Mouse (Mus musculus) spleen, adult 18-20 months (tissue): ENCODE measurements at regions not wholly inside any gene's neighbourhood (a gene's known extent, or its start where the extent isn't known, plus 50 kb on each side); places are given as distances from the start of the nearest gene placed in this dataset.
"Not testable (repeated sequence)": the region's sequence is repeated elsewhere in the genome, so short reads cannot be mapped to it uniquely, and the experiment has no call there.

Source experiments
- DNase-seq, 2 experiments: peaks; one replicate each; pipeline ENCODE4 v3.0.0; 2022; ENCODE audit warnings: mixed read lengths in 2 of 2

- DNase-seq: no peak
These were observed 60.2 kb upstream of the Pim1 start for GRCm38 (mm10) chr17:29430401-29430800.

DNA sequence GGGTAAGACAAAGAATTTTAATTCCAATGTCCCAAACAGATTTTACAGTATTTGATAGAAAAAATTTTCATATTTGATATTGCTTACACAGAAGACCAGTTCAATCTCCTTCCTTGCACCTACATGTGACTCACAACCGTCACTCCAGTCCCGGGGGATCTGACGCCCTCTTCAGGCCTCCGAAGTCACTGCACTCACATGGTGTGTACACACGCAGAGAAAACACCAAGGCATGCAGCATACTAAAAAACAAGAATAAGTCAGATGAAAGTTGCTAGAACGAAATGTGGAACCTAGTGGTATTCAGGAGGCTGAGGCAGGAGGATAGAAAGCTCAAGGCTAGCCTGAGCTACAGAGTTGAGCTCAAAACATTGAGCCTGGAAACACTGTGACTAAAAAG, 59.7 kb upstream of the Pim1 start:
- DNase-seq: no peak

GRCm38 (mm10) chr17:29431553-29432297, 58.8 kb upstream of the Pim1 start:
- DNase-seq: peak in 1 of 2 experiments; percentile 30

DNA sequence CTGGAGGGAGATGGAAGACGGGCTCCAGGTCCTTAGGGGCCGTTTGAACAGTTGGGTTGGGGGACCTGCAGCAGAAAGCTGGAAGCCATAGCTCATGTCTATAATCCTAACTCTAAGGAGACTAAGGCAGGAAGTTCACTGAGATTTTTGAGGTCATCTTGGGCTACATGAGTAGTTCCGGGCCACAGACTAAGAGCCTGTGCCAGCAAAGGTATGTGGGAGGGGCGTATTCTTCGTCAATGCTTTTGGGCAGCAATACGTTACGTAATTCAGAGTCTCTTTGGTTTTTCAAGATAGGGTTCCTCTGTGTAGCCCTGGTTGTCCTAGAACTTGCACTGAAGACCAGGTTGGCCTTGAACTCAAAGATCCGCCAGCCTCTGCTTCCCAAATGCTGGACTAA, 57.9 kb upstream of the Pim1 start:
- no peak for DNase-seq

DNA sequence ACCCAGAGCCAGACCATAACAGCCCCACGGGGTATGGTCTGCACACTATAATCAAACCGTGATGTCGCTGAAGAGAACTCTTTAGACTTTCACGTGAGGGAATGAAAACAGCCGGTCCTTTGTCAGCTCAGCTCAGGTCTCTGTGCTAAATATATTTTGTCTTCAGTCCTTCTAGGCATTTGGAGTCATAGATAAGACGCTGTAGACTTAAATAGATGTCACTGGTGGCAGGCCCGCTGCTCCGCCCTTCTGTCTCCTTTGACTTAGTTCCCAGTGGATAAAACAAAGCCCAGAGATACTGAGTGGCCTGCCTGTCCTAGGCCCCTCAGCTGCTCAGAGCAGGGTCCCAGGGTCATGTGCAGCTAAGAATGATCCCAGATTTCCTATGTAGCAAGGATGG, 57.2 kb upstream of the Pim1 start:
- DNase-seq: no peak

- no peak for DNase-seq
These were observed 56.2 kb upstream of the Pim1 start for GRCm38 (mm10) chr17:29434074-29434944.

DNA sequence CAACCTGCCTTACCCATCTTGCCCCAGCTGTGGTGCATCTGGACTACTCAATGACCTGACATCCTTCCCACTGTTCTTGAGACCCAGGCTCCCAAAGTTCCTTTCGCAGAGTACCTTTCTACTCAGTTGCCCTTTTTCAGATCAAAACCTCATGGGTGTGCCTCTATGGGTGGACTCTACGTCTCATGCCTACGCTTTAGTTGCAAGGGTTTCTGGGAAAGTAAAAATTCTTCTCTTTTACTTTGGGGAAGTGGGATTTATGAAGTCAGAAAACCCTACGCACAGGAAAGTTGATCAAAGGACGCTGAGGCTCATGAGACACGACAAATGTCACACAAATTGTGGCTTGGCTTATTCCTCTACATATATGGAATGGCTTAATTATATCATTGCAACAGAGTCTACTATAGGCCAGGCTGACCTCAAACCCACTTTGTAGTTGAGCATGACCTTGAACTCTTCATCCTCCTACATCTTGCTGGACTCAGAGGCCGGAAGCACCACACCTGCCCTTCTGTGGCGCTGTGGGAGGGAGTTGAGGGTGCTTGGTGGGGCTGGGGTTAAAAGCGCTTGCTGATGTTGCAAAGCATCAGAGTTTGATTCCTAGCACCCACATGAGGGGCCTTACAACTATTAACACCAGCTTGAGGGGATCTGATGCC, 55.1 kb upstream of the Pim1 start:
- no peak for DNase-seq

DNA sequence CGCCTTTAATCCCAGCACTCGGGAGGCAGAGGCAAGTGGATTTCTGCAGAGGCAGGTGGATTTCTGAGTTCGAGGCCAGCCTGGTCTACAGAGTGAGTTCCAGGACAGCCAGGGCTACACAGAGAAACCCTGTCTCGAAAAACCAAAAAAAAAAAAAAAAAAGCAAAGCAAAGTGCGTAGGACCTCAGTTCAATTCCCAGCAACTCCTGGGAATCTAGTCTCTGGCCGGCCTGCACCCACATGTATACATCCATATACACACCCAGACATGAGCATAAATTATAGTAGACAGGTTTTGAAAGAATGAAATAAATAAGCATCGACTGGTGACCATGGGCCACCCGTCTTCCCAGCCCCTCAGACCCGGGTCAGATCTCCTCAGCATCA, 54.1 kb upstream of the Pim1 start:
- not testable (repeated sequence) for DNase-seq

- DNase-seq: peak; percentile 70 to 71
These were observed 53.5 kb upstream of the Pim1 start for GRCm38 (mm10) chr17:29436871-29437534.

- peak in 1 of 2 experiments; percentile 14 for DNase-seq
These were observed 52.8 kb upstream of the Pim1 start for GRCm38 (mm10) chr17:29437535-29438324.

- DNase-seq: peak; percentile 40 to 62
These were observed 52.0 kb upstream of the Pim1 start for GRCm38 (mm10) chr17:29438347-29439235.

DNA sequence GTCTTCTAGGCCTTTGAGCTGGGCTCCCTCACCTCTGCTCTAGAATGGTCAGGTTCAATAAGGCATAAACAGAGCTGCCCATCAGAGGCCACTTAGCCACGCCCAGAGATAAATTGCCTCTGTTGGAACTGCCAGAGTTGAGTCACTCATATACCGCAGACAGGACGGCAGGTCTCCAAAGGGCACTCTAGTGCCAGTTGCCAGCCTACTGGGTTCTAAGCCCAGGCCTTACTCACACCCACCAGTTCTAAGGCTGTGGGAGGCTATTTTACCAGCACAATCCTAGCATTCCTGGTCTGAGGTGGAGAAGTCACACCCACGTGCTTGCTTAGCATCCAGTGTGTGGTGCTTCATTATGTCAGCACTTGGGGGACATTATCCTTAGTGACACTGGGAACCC, 50.6 kb upstream of the Pim1 start:
- no peak for DNase-seq

GRCm38 (mm10) chr17:29440490-29440889, 50.1 kb upstream of the Pim1 start:
- DNase-seq: no peak
